Mouse (Mus musculus) kidney, embryonic 15.5 days (tissue): ENCODE results near the gene Zfp689. TPM values are rescaled to one million over a fixed set of nuclear protein-coding genes. Genes with fewer than 3 reads are reported as not detected.
"Not testable (repeated sequence)": the region's sequence is repeated elsewhere in the genome, so short reads cannot be mapped to it uniquely, and the experiment has no call there.

ENCODE experiments used
- ATAC-seq: fragments of 200-750 bp; cut with Nextera tagmentation; replicated peaks from 2 replicates; pipeline ENCODE4 v1.8.0; 2017; ENCODE audit warnings: moderate TSS enrichment; ENCODE audit not compliant: low FRiP score
- H3K27ac ChIP-seq: fragments of 300-500 bp; sonication (generic); 2 replicates; pipeline ENCODE4 v1.5.1; 2015; ENCODE audit warnings: mild to moderate bottlenecking, inconsistent platforms
- H3K27me3 ChIP-seq: fragments of 300-500 bp; sonication (generic); 2 replicates; pipeline ENCODE4 v1.6.1; 2015; ENCODE audit warnings: inconsistent platforms
- H3K36me3 ChIP-seq: fragments of 300-500 bp; sonication (generic); 2 replicates; pipeline ENCODE4 v1.6.1; 2015; ENCODE audit warnings: inconsistent platforms
- H3K4me1 ChIP-seq: fragments of 300-500 bp; sonication (generic); 2 replicates; pipeline ENCODE4 v1.6.1; 2015; ENCODE audit warnings: inconsistent platforms
- H3K4me2 ChIP-seq: fragments of 300-500 bp; sonication (generic); 2 replicates; pipeline ENCODE4 v1.6.1; 2015; ENCODE audit warnings: moderate library complexity, mild to moderate bottlenecking, inconsistent platforms
- H3K4me3 ChIP-seq: fragments of 300-500 bp; sonication (generic); replicated peaks from 2 replicates; pipeline ENCODE4 v1.5.1; 2015; ENCODE audit warnings: mild to moderate bottlenecking, inconsistent platforms
- H3K9ac ChIP-seq: fragments of 300-500 bp; sonication (generic); 2 replicates; pipeline ENCODE4 v1.6.1; 2015; ENCODE audit warnings: mild to moderate bottlenecking, inconsistent platforms
- H3K9me3 ChIP-seq: fragments of 300-500 bp; sonication (generic); replicated peaks from 2 replicates; pipeline ENCODE4 v1.6.1; 2016; ENCODE audit warnings: inconsistent platforms
- WGBS: fragments of 180-500 bp; shearing (Covaris S2); methylation state at CpG from one replicate; pipeline ENCODE4 v1.1.7; 2015; ENCODE audit warnings: mixed read lengths; 5-methylcytosine and 5-hydroxymethylcytosine counted together
- polyA plus RNA-seq: library from polyadenylated mRNA; unstranded; fragments of >200 nt; fragmentation: Nextera tagmentation; extraction: Ambion mirVana; gene quantifications from 2 replicates; pipeline ENCODE4 v1.2.1, GENCODE M21; 2015

Zfp689 gene
- polyA plus RNA-seq, 1 experiment from 2014 or later, result 8.9 TPM

DNA sequence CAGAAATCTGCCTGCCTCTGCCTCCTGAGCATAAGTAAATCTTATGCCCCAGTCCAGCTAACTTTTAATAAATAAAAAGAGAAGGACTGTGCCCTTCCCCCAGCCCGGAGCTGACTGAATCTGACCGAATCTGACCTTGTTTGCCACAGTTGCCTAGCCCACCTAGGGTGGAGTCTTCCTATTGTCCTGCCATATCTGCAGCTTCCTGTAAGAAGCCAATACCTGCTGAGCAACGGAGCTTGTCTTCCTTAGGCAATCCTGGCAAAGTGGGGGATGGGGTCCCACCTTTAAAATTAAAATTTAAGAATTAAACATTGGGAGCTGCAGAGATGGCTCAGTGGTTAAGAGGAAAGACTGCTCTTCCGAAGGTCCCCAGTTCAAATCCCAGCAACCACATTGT, 17.6 kb upstream of the Zfp689 start:
- H3K4me1 ChIP-seq, result peaks cover 10% of the 10 kb centered on the region; the same call in 1 of the 2 replicates
- no peak for ATAC-seq
- WGBS, result 93% methylated on average over 4 of the region's 4 CpGs
- H3K9me3 ChIP-seq, result 0 out of 2 replicates have a peak, but pooled peaks cover 3% of the 10 kb centered on the region
- H3K27ac ChIP-seq, result no peak overlapping the region
- no peaks in the 10 kb centered on the region for H3K27me3 ChIP-seq
- no peak overlapping the region for H3K4me3 ChIP-seq
- H3K36me3 ChIP-seq, result peaks cover 62% of the 10 kb centered on the region
- no peak overlapping the region for H3K9ac ChIP-seq
- H3K4me2 ChIP-seq, result no peak overlapping the region

DNA sequence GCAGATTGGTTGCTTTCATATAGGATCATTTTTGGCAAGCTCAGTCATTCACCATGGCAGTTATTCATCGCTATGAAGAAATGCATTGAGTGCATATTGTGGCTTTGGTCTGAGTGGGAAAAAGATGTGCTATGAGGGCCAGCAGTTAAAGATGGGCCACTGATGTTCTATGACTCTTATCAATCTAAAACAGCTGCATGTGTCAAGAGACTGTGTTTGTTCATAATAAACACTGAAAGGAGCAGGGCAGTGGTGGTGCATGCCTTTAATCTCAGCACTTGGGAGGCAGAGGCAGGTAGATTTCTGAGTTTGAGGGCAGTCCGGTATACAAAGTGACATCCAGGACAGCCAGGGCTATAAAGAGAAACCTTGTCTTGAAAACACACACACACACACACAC, 16.7 kb upstream of the Zfp689 start:
- Histone ChIP-seq H3K4me1 (peaks cover 10% of the 10 kb centered on the region; the same call in 1 of the 2 replicates), H3K36me3 (peaks cover 71% of the 10 kb centered on the region)
- not testable (repeated sequence) for H3K27ac ChIP-seq, H3K4me3 ChIP-seq, H3K4me2 ChIP-seq, ATAC-seq, H3K27me3 ChIP-seq, H3K9me3 ChIP-seq, H3K9ac ChIP-seq
- 98% methylated on average over 2 of the region's 2 CpGs for WGBS

DNA sequence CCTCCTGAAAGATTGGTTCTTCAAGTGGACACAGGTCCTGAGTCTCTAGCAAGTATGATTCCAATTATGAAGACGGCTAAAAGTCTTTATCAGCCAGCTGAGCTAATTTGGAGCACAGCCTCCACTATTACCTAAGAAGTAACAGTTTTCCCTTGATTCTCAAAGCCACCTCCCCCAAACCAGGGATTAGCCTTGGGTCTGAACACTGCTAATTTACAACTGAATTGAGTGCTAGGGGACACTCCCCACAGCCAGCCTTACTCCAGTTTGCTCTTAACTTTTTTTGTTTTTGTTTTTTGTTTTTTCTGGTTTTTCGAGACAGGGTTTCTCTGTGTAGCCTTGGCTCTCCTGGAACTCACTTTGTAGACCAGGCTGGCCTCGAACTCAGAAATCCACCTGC, 16.2 kb upstream of the Zfp689 start:
- WGBS, result 92% methylated on average over 3 of the region's 3 CpGs
- H3K4me2 ChIP-seq, result no peak overlapping the region
- ATAC-seq, result no peak
- H3K9ac ChIP-seq, result no peak overlapping the region
- no peaks in the 10 kb centered on the region for H3K27me3 ChIP-seq
- no peak overlapping the region for H3K4me3 ChIP-seq
- no peak overlapping the region for H3K27ac ChIP-seq
- H3K4me1 ChIP-seq, result peaks cover 10% of the 10 kb centered on the region; the same call in 1 of the 2 replicates
- 0 out of 2 replicates have a peak, but pooled peaks cover 3% of the 10 kb centered on the region for H3K9me3 ChIP-seq
- peaks cover 76% of the 10 kb centered on the region for H3K36me3 ChIP-seq

DNA sequence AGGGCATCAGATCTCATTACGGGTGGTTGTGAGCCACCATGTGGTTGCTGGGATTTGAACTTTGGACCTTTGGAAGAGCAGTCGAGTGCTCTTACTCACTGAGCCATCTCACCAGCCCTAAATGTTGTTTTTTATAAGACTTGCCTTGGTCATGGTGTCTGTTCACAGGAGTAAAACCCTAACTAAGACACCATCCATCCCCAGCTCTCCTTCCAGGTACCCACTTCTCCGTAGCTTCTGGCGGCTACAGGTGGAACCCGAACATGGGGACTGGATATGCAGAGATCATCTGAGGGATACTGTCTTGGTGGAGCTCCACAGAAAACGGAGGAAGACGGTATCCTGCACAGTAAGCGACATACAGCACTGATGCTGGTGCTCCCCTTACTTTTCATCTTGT, 10.4 kb upstream of the Zfp689 start, which contains the start of gene Prr14:
Gene Prr14 (plus strand): TSS at position 301 of the 400 bp plus-strand sequence.
- not testable (repeated sequence) for H3K4me2 ChIP-seq, H3K9me3 ChIP-seq, ATAC-seq, H3K4me3 ChIP-seq, H3K4me1 ChIP-seq, H3K9ac ChIP-seq, H3K27me3 ChIP-seq, H3K27ac ChIP-seq
- 96% methylated on average over 8 of the region's 8 CpGs for WGBS
- H3K36me3 ChIP-seq, result peaks cover 82% of the 10 kb centered on the region

DNA sequence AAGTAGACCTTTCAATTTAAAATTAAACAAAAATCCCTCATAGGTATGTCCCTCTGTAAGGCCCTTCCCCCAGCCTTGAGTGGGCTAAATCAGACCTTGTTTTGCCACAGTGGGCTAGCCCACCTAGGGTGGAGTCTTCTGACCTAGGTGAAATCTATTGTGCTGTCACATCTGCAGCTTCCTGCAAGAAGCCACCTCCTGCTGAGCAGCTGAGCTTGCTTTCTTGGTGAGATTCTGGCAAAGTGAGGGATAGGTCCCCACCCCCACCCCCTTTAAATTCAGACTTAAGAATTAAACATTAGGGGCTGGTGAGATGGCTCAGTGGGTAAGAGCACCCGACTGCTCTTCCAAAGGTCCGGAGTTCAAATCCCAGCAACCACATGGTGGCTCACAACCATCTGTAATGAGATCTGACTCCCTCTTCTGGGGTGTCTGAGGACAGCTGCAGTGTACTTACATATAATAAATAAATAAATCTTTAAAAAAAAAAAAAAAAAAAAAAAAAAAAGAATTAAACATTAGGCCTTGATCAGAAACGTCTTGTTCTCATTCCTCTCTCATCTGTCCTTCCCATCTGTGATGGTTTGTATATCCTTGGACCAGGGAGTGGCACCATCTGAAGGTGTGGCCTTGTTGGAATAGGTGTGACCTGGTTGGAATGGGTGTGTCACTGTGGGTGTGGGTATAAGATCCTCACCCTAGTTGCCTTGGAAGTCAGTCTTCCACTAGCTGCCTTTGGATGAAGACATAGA, 9.6 kb upstream of the Zfp689 start:
- H3K9me3 ChIP-seq, H3K27ac ChIP-seq, H3K9ac ChIP-seq, H3K4me1 ChIP-seq, H3K4me3 ChIP-seq, H3K27me3 ChIP-seq, H3K4me2 ChIP-seq, ATAC-seq: not testable (repeated sequence)
- 83% methylated on average over 3 of the region's 3 CpGs for WGBS
- H3K36me3 ChIP-seq, result peaks cover 76% of the 10 kb centered on the region

DNA sequence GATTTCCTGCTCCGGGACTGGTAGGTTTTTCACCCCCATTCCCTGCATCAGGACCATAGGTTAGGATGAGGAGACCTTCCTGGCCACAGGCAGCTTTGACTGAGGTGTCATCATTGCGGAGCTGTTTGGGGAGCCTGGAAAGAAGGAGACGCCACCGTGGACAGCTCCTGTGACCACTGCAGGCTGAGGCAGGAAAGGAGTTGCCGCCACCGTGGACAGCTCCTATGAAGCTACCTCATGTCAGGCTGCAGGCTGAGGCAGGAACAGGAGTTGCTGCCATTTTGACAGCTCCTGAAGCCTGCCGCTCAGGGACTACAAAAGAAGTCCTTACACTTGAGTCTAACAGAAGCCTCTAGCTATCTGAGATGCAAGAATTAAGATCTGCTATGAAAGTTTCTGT, 5.9 kb upstream of the Zfp689 start:
- ATAC-seq, result no peak
- Histone ChIP-seq H3K4me2 (no peak overlapping the region), H3K36me3 (peaks cover 63% of the 10 kb centered on the region), H3K27ac (no peak overlapping the region), H3K9me3 (peaks cover 9% of the 10 kb centered on the region; the same call in 1 of the 2 replicates), H3K4me1 (peaks cover 31% of the 10 kb centered on the region), H3K27me3 (no peaks in the 10 kb centered on the region), H3K9ac (no peak overlapping the region), H3K4me3 (no peak overlapping the region)
- 88% methylated on average over 7 of the region's 7 CpGs for WGBS

DNA sequence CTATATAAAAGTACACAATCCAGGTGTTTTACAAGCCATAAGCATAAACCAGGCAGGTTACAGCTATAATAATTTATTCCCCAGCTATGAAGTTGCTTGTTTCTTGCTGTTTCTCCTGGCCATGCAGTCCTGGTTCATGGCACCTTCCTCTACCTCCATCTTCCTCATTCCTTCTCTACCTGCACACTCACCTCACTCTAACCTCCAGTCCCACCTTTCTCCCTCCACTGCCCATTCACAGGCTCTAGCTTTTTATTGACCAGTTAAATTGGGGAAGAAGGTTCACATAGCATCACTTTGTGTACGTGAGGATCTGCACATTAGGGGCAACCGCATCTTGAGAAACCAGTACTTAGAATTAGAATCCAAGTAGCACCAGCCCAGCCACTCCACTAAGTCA, 4.1 kb upstream of the Zfp689 start:
- H3K27ac ChIP-seq, result no peak overlapping the region
- peaks cover 9% of the 10 kb centered on the region; the same call in 1 of the 2 replicates for H3K9me3 ChIP-seq
- WGBS, result 92% methylated on average over 2 of the region's 2 CpGs
- H3K36me3 ChIP-seq, result peaks cover 52% of the 10 kb centered on the region
- H3K4me2 ChIP-seq, result no peak overlapping the region
- peaks cover 38% of the 10 kb centered on the region for H3K4me1 ChIP-seq
- no peak for ATAC-seq
- H3K4me3 ChIP-seq, result no peak overlapping the region
- H3K27me3 ChIP-seq, result no peaks in the 10 kb centered on the region
- no peak overlapping the region for H3K9ac ChIP-seq

DNA sequence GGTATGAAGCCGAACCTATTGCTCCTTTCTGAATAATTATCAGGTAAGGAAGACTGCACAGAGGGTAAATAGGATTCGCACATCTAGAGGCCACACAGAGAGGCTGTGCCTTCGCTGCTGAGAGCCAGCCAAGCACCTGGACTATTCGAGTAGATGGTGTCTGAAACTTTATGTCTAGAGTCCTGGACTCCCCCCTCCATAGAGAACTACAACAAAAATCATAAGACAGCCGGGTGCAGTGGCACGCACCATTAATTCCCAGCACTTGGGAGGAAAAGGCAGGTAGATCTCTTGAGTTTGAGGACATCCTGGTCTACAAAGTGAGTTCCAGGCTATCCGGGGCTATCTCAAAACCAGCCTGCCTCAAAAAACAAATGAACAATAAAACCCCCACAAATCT, 1.0 kb upstream of the Zfp689 start:
- H3K9ac ChIP-seq, result peak overlapping the region; percentile 55
- peaks cover 44% of the 10 kb centered on the region for H3K4me1 ChIP-seq
- peak overlapping the region; percentile 77 for H3K4me2 ChIP-seq
- no peaks in the 10 kb centered on the region for H3K27me3 ChIP-seq
- H3K36me3 ChIP-seq, result peaks cover 44% of the 10 kb centered on the region
- WGBS, result 73% methylated on average over 7 of the region's 7 CpGs
- ATAC-seq, result no peak
- peak overlapping the region; percentile 77 for H3K4me3 ChIP-seq
- H3K27ac ChIP-seq, result peak overlapping the region; percentile 71; the same call in 1 of the 2 replicates
- no peaks in the 10 kb centered on the region for H3K9me3 ChIP-seq

DNA sequence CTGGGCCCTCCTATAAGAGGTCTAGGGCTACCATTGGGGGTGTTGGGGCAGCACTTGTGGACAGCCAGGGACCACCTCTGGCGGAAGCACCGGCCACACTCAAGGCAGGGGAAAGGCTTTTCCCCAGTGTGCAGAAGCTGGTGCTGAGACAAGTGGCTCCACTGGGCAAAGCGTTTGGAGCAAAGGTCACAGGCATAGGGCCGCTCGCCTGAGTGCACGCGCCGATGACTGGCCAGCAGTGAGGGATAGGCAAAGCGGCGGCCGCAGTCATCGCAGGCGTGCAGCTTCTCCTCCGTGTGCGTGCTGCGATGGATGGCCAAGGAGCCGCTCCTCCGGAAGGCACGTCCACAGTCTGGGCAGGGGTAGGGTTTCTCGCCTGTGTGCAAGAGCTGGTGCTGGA, 5.0 kb downstream of the Zfp689 start:
- Histone ChIP-seq H3K9ac (no peak overlapping the region), H3K4me2 (no peak overlapping the region), H3K4me3 (no peak overlapping the region), H3K27me3 (no peaks in the 10 kb centered on the region), H3K4me1 (peaks cover 7% of the 10 kb centered on the region), H3K36me3 (peaks cover 54% of the 10 kb centered on the region), H3K9me3 (no peaks in the 10 kb centered on the region), H3K27ac (no peak overlapping the region)
- WGBS, result 91% methylated on average over 20 of the region's 20 CpGs
- no peak for ATAC-seq

DNA sequence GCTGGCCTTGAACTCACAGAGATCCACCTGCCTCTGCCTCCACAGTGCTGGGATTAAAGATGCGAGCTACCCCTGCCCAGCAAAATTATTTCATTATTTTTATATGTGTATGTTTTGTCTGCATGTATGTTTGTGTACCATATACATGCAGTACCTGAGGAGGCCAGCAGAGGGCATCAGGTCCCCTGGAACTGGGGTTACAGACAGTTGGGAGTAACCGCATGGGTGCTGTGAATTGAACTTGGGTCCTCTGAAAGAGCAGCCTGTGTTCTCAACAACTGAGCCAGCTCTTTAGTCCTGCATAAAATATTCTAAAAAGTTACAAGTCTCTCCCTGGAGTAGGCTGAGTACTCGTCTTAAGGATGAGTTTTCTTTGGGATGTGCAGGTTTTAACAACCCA, 11.2 kb downstream of the Zfp689 start:
- Histone ChIP-seq H3K4me1 (no peaks in the 10 kb centered on the region), H3K9ac (no peak overlapping the region), H3K9me3 (peaks cover 10% of the 10 kb centered on the region), H3K4me2 (no peak overlapping the region), H3K27ac (no peak overlapping the region), H3K36me3 (peaks cover 14% of the 10 kb centered on the region), H3K4me3 (no peak overlapping the region), H3K27me3 (0 out of 2 replicates have a peak, but pooled peaks cover 2% of the 10 kb centered on the region)
- no peak for ATAC-seq
- 88% methylated on average over 3 of the region's 3 CpGs for WGBS

DNA sequence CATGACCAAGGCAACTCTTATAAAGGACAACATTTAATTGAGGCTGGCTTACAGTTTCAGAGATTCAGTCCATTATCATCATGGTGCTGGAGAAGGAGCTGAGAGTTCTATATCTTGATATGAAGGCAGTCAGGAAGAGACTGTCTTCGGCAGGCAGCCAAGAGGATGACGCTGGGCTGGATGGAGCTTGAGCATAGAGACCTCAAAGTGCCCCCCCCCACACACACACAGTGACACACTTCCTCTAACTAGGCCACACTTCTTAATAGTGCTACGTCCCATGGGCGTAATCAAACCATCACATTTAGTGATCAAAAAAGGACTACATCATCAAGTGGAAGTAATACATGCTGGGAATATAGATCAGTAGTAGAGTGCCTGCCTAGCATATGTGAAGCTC, 13.8 kb downstream of the Zfp689 start:
- no peaks in the 10 kb centered on the region for H3K4me1 ChIP-seq

DNA sequence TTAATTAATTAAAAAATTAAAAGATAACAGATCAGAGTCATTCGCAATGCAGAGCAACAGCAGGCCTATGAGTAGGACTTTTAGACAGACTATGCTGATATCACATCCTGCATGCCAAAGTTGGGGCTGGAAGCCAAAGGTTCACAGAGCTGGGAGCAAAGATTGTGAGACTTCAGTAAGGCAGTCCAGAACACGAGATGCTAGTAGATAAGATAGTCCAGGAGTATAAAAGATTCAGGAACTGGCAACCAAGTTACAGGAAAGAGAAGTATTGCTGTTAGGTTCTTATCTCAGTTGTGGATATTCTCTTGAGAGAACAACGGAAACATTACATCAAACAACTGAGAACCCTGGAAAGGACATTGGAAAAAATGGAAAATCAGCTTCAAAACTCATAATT, 22.6 kb downstream of the Zfp689 start:
- Histone ChIP-seq H3K9ac (no peak overlapping the region), H3K27me3 (peaks cover 14% of the 10 kb centered on the region), H3K36me3 (no peaks in the 10 kb centered on the region), H3K27ac (no peak overlapping the region), H3K4me3 (no peak overlapping the region), H3K4me1 (peaks cover 8% of the 10 kb centered on the region), H3K9me3 (no peaks in the 10 kb centered on the region), H3K4me2 (no peak overlapping the region)
- no peak for ATAC-seq
- WGBS, result 68% methylated on average over 3 of the region's 3 CpGs

More for the DNA sequence above, 13.8 kb downstream of the Zfp689 start:
- H3K27me3 ChIP-seq, result 0 out of 2 replicates have a peak, but pooled peaks cover 6% of the 10 kb centered on the region
- 88% methylated on average over 4 of the region's 4 CpGs for WGBS
- ATAC-seq, result no peak
- no peaks in the 10 kb centered on the region for H3K36me3 ChIP-seq
- H3K9ac ChIP-seq, result no peak overlapping the region
- H3K27ac ChIP-seq, result no peak overlapping the region
- peaks cover 10% of the 10 kb centered on the region for H3K9me3 ChIP-seq
- no peak overlapping the region for H3K4me3 ChIP-seq
- no peak overlapping the region for H3K4me2 ChIP-seq
